Mouse (Mus musculus) kidney, embryonic 15.5 days (tissue): ENCODE results near the gene Gm26897. TPM values are rescaled to one million over a fixed set of nuclear protein-coding genes. Genes with fewer than 3 reads are reported as not detected.

Source experiments
- ATAC-seq: fragments of 200-750 bp; cut with Nextera tagmentation; replicated peaks from 2 replicates; pipeline ENCODE4 v1.8.0; 2017; ENCODE audit warnings: moderate TSS enrichment; ENCODE audit not compliant: low FRiP score
- H3K27ac ChIP-seq: fragments of 300-500 bp; sonication (generic); 2 replicates; pipeline ENCODE4 v1.5.1; 2015; ENCODE audit warnings: mild to moderate bottlenecking, inconsistent platforms
- H3K27me3 ChIP-seq: fragments of 300-500 bp; sonication (generic); 2 replicates; pipeline ENCODE4 v1.6.1; 2015; ENCODE audit warnings: inconsistent platforms
- H3K36me3 ChIP-seq: fragments of 300-500 bp; sonication (generic); 2 replicates; pipeline ENCODE4 v1.6.1; 2015; ENCODE audit warnings: inconsistent platforms
- H3K4me1 ChIP-seq: fragments of 300-500 bp; sonication (generic); 2 replicates; pipeline ENCODE4 v1.6.1; 2015; ENCODE audit warnings: inconsistent platforms
- H3K4me2 ChIP-seq: fragments of 300-500 bp; sonication (generic); 2 replicates; pipeline ENCODE4 v1.6.1; 2015; ENCODE audit warnings: moderate library complexity, mild to moderate bottlenecking, inconsistent platforms
- H3K4me3 ChIP-seq: fragments of 300-500 bp; sonication (generic); replicated peaks from 2 replicates; pipeline ENCODE4 v1.5.1; 2015; ENCODE audit warnings: mild to moderate bottlenecking, inconsistent platforms
- H3K9ac ChIP-seq: fragments of 300-500 bp; sonication (generic); 2 replicates; pipeline ENCODE4 v1.6.1; 2015; ENCODE audit warnings: mild to moderate bottlenecking, inconsistent platforms
- H3K9me3 ChIP-seq: fragments of 300-500 bp; sonication (generic); replicated peaks from 2 replicates; pipeline ENCODE4 v1.6.1; 2016; ENCODE audit warnings: inconsistent platforms
- WGBS: fragments of 180-500 bp; shearing (Covaris S2); methylation state at CpG from one replicate; pipeline ENCODE4 v1.1.7; 2015; ENCODE audit warnings: mixed read lengths; 5-methylcytosine and 5-hydroxymethylcytosine counted together
- polyA plus RNA-seq: library from polyadenylated mRNA; unstranded; fragments of >200 nt; fragmentation: Nextera tagmentation; extraction: Ambion mirVana; gene quantifications from 2 replicates; pipeline ENCODE4 v1.2.1, GENCODE M21; 2015

Gm26897 gene
- polyA plus RNA-seq, 1 experiment from 2014 or later = not detected

- 56% methylated on average over 5 of the region's 5 CpGs for WGBS
- H3K27ac ChIP-seq = no peak overlapping the region
- H3K4me2 ChIP-seq = no peak overlapping the region
- no peaks in the 10 kb centered on the region for H3K36me3 ChIP-seq
- no peak overlapping the region for H3K9ac ChIP-seq
- peaks cover 13% of the 10 kb centered on the region for H3K4me1 ChIP-seq
- H3K4me3 ChIP-seq = no peak overlapping the region
- H3K27me3 ChIP-seq = no peaks in the 10 kb centered on the region; the same call in 1 of the 2 replicates
- no peaks in the 10 kb centered on the region for H3K9me3 ChIP-seq
- ATAC-seq = no peak
Observed at GRCm38 (mm10) chr5:111778093-111778492, 44.4 kb downstream of the Gm26897 start.

DNA sequence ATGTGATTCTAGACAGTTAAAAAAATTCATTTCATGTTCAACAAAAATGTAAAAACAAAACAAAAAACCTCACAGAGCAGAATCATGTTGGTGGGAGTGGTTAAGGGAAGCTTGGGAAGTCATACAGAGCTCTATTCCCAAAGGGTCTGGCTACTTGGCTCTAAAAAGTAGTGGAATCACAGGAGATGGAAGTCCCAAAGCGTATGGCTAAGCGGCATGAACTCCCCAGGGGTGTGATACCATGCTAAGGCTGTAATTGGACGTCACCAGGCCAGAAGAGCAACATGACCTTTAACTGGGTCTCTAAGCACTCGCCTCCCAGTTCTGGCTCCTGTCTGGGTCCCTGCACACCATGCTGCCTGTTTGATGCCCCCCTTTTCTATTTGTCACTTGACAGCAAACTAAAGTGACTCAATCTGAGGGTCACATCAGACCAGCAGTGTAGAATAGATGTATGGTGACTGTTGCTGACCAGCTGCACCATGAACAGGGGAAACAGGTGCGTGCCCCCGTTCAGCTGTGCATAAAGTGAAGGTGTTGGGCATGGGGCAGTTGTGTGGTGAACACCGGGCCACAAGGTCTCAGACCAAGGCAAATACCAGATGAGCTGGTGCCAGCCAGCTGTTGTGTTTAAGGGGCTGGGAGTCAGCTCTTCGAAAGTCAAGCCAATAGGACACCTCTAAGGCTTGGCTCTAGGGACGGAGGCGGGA, 46.2 kb downstream of the Gm26897 start:
- Histone ChIP-seq H3K4me2 (no peak overlapping the region), H3K4me3 (no peak overlapping the region), H3K4me1 (peaks cover 8% of the 10 kb centered on the region; the same call in 1 of the 2 replicates), H3K36me3 (no peaks in the 10 kb centered on the region), H3K9ac (no peak overlapping the region), H3K27me3 (no peaks in the 10 kb centered on the region), H3K9me3 (no peaks in the 10 kb centered on the region), H3K27ac (no peak overlapping the region)
- WGBS = 83% methylated on average over 10 of the region's 10 CpGs
- ATAC-seq = no peak
